Mouse (Mus musculus) midbrain, embryonic 11.5 days (tissue): Measurements from ENCODE around the gene Atp11c. TPM values are rescaled to one million over a fixed set of nuclear protein-coding genes. Genes with fewer than 3 reads are reported as not detected.
A peak's percentile ranks its signal among the peaks of the same experiment; 100 is the strongest.

Source experiments
- ATAC-seq: fragments of 200-750 bp; cut with Nextera tagmentation; 2 replicates; pipeline ENCODE4 v1.8.0; 2017; ENCODE audit warnings: moderate TSS enrichment, moderate library complexity; ENCODE audit not compliant: low FRiP score
- DNase-seq: peaks from one replicate; pipeline ENCODE4 v3.0.0; 2015; ENCODE audit warnings: low spot score; ENCODE audit errors: missing footprints
- H3K27ac ChIP-seq: fragments of 300-500 bp; sonication (generic); 2 replicates; pipeline ENCODE4 v1.5.1; 2014; ENCODE audit warnings: low read depth, low read length
- H3K27me3 ChIP-seq: fragments of 300-500 bp; sonication (generic); 2 replicates; pipeline ENCODE4 v1.6.1; 2014; ENCODE audit warnings: mild to moderate bottlenecking, low read length, moderate library complexity, mixed read lengths; ENCODE audit not compliant: control insufficient read depth, insufficient read depth
- H3K36me3 ChIP-seq: fragments of 300-500 bp; sonication (generic); 2 replicates; pipeline ENCODE4 v1.6.1; 2014; ENCODE audit warnings: mild to moderate bottlenecking, low read length, moderate library complexity, mixed read lengths; ENCODE audit not compliant: control insufficient read depth, insufficient read depth
- H3K4me1 ChIP-seq: fragments of 300-500 bp; sonication (generic); 2 replicates; pipeline ENCODE4 v1.6.1; 2014; ENCODE audit warnings: low read length; ENCODE audit not compliant: control insufficient read depth, insufficient read depth
- H3K4me2 ChIP-seq: fragments of 300-500 bp; sonication (generic); 2 replicates; pipeline ENCODE4 v1.6.1; 2014; ENCODE audit warnings: mild to moderate bottlenecking, moderate library complexity
- H3K4me3 ChIP-seq: fragments of 300-500 bp; sonication (generic); 2 replicates; pipeline ENCODE4 v1.5.1; 2014; ENCODE audit warnings: low read depth, low read length
- H3K9ac ChIP-seq: fragments of 300-500 bp; sonication (generic); 2 replicates; pipeline ENCODE4 v1.6.1; 2014; ENCODE audit warnings: low read length
- H3K9me3 ChIP-seq: fragments of 300-500 bp; sonication (generic); 2 replicates; pipeline ENCODE4 v1.6.1; 2016; ENCODE audit warnings: low read length; ENCODE audit not compliant: control insufficient read depth
- WGBS: fragments of 180-500 bp; shearing (Covaris S2); extraction: QIAGEN DNeasy Blood & Tissue Kit; methylation state at CpG from one replicate; pipeline ENCODE4 v1.1.7; 2014; 5-methylcytosine and 5-hydroxymethylcytosine counted together
- polyA plus RNA-seq: library from polyadenylated mRNA; unstranded; fragments of >200 nt; fragmentation: Nextera tagmentation; extraction: Ambion mirVana; gene quantifications from 2 replicates; pipeline ENCODE4 v1.2.1, GENCODE M21; 2014

The Atp11c gene
- polyA plus RNA-seq, 1 experiment from 2014 or later, result 15.6 TPM

- 83% methylated on average over 4 of the region's 4 CpGs for WGBS
- Histone ChIP-seq H3K4me2 (no peak overlapping the region), H3K9ac (no peak overlapping the region), H3K4me1 (no peaks in the 10 kb centered on the region), H3K4me3 (no peak overlapping the region), H3K36me3 (no peaks in the 10 kb centered on the region), H3K9me3 (no peaks in the 10 kb centered on the region), H3K27ac (no peak overlapping the region), H3K27me3 (no peaks in the 10 kb centered on the region)
- ATAC-seq (no peak), DNase-seq (no peak)
Observed at GRCm38 (mm10) chrX:60344991-60345390, 247.5 kb downstream of the Atp11c start.

GRCm38 (mm10) chrX:60329735-60330134 is 262.8 kb downstream of the Atp11c start:
- DNase-seq (no peak), ATAC-seq (no peak)
- H3K36me3 ChIP-seq, result no peaks in the 10 kb centered on the region
- H3K9ac ChIP-seq, result no peak overlapping the region
- no peak overlapping the region for H3K4me3 ChIP-seq
- H3K9me3 ChIP-seq, result no peaks in the 10 kb centered on the region
- H3K27ac ChIP-seq, result no peak overlapping the region
- H3K4me1 ChIP-seq, result no peaks in the 10 kb centered on the region
- no peaks in the 10 kb centered on the region for H3K27me3 ChIP-seq
- H3K4me2 ChIP-seq, result no peak overlapping the region
- 95% methylated on average over 3 of the region's 3 CpGs for WGBS

GRCm38 (mm10) chrX:60321321-60321720 is 271.2 kb downstream of the Atp11c start:
- no peaks in the 10 kb centered on the region for H3K4me1 ChIP-seq
- WGBS, result 88% methylated on average over 4 of the region's 4 CpGs
- no peak overlapping the region for H3K9ac ChIP-seq
- DNase-seq (no peak), ATAC-seq (no peak)
- H3K36me3 ChIP-seq, result no peaks in the 10 kb centered on the region
- no peak overlapping the region for H3K4me3 ChIP-seq
- H3K4me2 ChIP-seq, result no peak overlapping the region
- no peaks in the 10 kb centered on the region for H3K27me3 ChIP-seq
- no peaks in the 10 kb centered on the region for H3K9me3 ChIP-seq
- H3K27ac ChIP-seq, result no peak overlapping the region

GRCm38 (mm10) chrX:60317661-60318060 is 274.8 kb downstream of the Atp11c start:
- Histone ChIP-seq H3K9ac (no peak overlapping the region), H3K4me3 (no peak overlapping the region), H3K4me2 (no peak overlapping the region), H3K27me3 (no peaks in the 10 kb centered on the region), H3K9me3 (no peaks in the 10 kb centered on the region), H3K36me3 (no peaks in the 10 kb centered on the region), H3K27ac (no peak overlapping the region), H3K4me1 (no peaks in the 10 kb centered on the region)
- DNase-seq (no peak), ATAC-seq (no peak)
- 94% methylated on average over 3 of the region's 3 CpGs for WGBS

GRCm38 (mm10) chrX:60292335-60292734 is 300.2 kb downstream of the Atp11c start:
- Histone ChIP-seq H3K27me3 (no peaks in the 10 kb centered on the region), H3K27ac (no peak overlapping the region), H3K9ac (no peak overlapping the region), H3K9me3 (no peaks in the 10 kb centered on the region), H3K4me3 (no peak overlapping the region), H3K36me3 (no peaks in the 10 kb centered on the region), H3K4me2 (no peak overlapping the region), H3K4me1 (no peaks in the 10 kb centered on the region)
- WGBS, result 89% methylated on average over 2 of the region's 2 CpGs
- ATAC-seq, result no peak
- no peak for DNase-seq

- Histone ChIP-seq H3K9ac (no peak overlapping the region), H3K27me3 (no peaks in the 10 kb centered on the region), H3K4me2 (no peak overlapping the region), H3K9me3 (no peaks in the 10 kb centered on the region), H3K4me3 (no peak overlapping the region), H3K27ac (no peak overlapping the region), H3K4me1 (no peaks in the 10 kb centered on the region), H3K36me3 (no peaks in the 10 kb centered on the region)
- ATAC-seq (no peak), DNase-seq (no peak)
Observed at GRCm38 (mm10) chrX:60255346-60255745, 337.2 kb downstream of the Atp11c start.

GRCm38 (mm10) chrX:60187726-60188125 is 404.8 kb downstream of the Atp11c start:
- no peaks in the 10 kb centered on the region for H3K9me3 ChIP-seq

GRCm38 (mm10) chrX:60182611-60183010 is 409.9 kb downstream of the Atp11c start:
- no peak for ATAC-seq

More at GRCm38 (mm10) chrX:60187726-60188125, 404.8 kb downstream of the Atp11c start:
- WGBS, result 28% methylated on average over 1 of the region's 1 CpGs
- H3K36me3 ChIP-seq, result no peaks in the 10 kb centered on the region
- H3K4me2 ChIP-seq, result no peak overlapping the region
- ATAC-seq, result no peak
- H3K4me3 ChIP-seq, result no peak overlapping the region
- no peaks in the 10 kb centered on the region for H3K4me1 ChIP-seq
- DNase-seq, result no peak
- H3K27ac ChIP-seq, result no peak overlapping the region
- no peak overlapping the region for H3K9ac ChIP-seq
- H3K27me3 ChIP-seq, result no peaks in the 10 kb centered on the region

GRCm38 (mm10) chrX:60178744-60179458 is 413.6 kb downstream of the Atp11c start, which contains the start of gene Mcf2:
Gene Mcf2 (minus strand): TSS chrX:60179089.
- Histone ChIP-seq H3K4me3 (peak within 1 kb of the TSS; percentile 34), H3K4me2 (peak within 1 kb of the TSS; percentile 69), H3K9ac (peak within 1 kb of the TSS; percentile 49), H3K36me3 (no peaks in the 10 kb centered on the region), H3K27me3 (no peaks in the 10 kb centered on the region), H3K4me1 (no peaks in the 10 kb centered on the region), H3K27ac (no peak within 1 kb of the TSS), H3K9me3 (no peaks in the 10 kb centered on the region)
- DNase-seq (peak; percentile 91), ATAC-seq (peak; percentile 86)
- WGBS, result 13% methylated on average over 28 of the region's 28 CpGs

More at GRCm38 (mm10) chrX:60182611-60183010, 409.9 kb downstream of the Atp11c start:
- Histone ChIP-seq H3K9me3 (no peaks in the 10 kb centered on the region), H3K27me3 (no peaks in the 10 kb centered on the region), H3K4me2 (no peak overlapping the region), H3K4me3 (no peak overlapping the region), H3K36me3 (no peaks in the 10 kb centered on the region), H3K4me1 (no peaks in the 10 kb centered on the region), H3K27ac (no peak overlapping the region), H3K9ac (no peak overlapping the region)
- no peak for DNase-seq
- WGBS, result 24% methylated on average over 3 of the region's 3 CpGs
